Mouse (Mus musculus) bone marrow macrophage, adult 2 months (primary cell): ENCODE data around the gene Ndrg2.

Experiments
- CTCF ChIP-seq: IDR thresholded peaks from 2 replicates; pipeline ENCODE4 v1.5.1; 2012; ENCODE audit warnings: low read depth, mild to moderate bottlenecking, low read length, moderate library complexity
- POLR2A ChIP-seq: IDR thresholded peaks from 2 replicates; pipeline ENCODE4 v1.6.1; 2012; ENCODE audit warnings: mild to moderate bottlenecking, low read depth, low read length, borderline replicate concordance

GRCm38 (mm10) chr14:51906102-51906501, 7.9 kb downstream of the Ndrg2 start:
- TF ChIP-seq CTCF = no peak
- TF ChIP-seq POLR2A = no peak
